Mouse (Mus musculus) cerebellum, adult 11-12 months (tissue): ENCODE measurements around the gene Cpne1.

Experiments used
- DNase-seq: peaks from one replicate; pipeline ENCODE4 v3.0.0; 2022

Gene Cpne1

GRCm38 (mm10) chr2:156079183-156079560, 32.6 kb downstream of the Cpne1 start:
- DNase-seq = no peak

DNA sequence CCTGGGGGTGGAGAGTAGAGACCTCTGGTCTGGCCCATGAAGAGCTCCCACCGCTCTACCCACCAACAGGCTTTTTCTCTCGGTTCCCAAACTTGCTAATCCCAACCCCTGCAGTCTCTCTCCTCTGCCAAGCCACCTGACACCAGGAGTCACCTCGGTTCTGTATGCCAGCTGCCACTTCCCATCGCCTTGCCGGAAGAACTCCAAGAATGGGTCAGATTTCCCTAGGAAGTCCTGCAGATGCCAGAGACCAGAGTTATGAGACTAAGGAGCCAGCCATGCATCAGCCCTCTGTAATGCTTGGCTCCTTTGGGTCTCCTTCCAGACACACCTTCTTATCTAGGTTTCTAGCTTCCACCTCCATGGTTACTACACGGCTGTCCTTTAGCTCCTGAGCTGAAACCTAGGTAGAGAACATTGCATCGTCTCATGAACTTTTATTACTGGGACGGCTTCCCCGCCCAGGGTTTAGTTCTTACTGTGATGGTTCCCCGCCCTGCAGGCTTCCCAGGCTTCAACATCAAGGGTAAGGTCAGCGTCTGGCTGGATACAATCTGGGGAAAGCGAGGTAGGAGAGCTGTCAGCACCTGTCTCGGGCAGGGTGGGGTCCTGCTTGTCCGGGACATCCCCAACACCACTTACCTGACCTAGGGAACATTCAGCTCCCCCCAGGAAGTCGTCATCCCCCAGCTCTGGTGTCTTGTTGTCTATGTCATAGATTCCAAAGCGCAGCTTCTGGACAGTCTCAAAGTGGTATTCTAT, 33.2 kb downstream of the Cpne1 start:
- DNase-seq = no peak

- DNase-seq = no peak
These were observed 34.3 kb downstream of the Cpne1 start for GRCm38 (mm10) chr2:156077461-156077860.

- DNase-seq = no peak
These were observed 38.0 kb downstream of the Cpne1 start for GRCm38 (mm10) chr2:156073725-156074124.

GRCm38 (mm10) chr2:156071236-156071635, 40.5 kb downstream of the Cpne1 start:
- DNase-seq = no peak

- peak; percentile 81 for DNase-seq
These were observed 43.8 kb downstream of the Cpne1 start for GRCm38 (mm10) chr2:156067916-156068315.

DNA sequence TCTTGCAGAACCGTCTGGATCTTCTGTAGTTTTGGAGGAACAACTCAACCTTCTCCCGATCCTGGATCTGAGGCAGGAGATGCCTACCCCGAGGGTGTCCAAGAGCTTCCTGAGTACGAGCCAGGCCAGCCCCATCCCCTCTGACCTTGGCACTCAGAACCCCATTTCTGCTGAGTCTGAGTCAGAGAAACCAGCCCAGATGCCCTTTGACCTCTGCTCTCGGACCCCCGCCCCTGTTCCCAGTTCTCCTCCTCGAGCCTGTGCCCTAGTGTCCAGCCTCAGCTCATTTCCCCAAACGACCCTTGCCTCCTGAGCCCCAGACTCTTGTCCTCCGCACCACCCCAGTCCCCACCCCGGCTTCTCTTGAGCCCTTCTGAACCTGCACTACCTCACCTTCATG, 45.6 kb downstream of the Cpne1 start:
- peak; percentile 43 for DNase-seq

GRCm38 (mm10) chr2:156065099-156066041, 46.4 kb downstream of the Cpne1 start, which contains the start of gene Spag4:
Gene Spag4 (plus strand): TSS chr2:156065175.
- peak; percentile 60 for DNase-seq

- no peak for DNase-seq
These were observed 58.9 kb downstream of the Cpne1 start, which contains the start of gene Fer1l4 for GRCm38 (mm10) chr2:156052816-156053215. Gene Fer1l4 (minus strand): TSS chr2:156052947.

DNA sequence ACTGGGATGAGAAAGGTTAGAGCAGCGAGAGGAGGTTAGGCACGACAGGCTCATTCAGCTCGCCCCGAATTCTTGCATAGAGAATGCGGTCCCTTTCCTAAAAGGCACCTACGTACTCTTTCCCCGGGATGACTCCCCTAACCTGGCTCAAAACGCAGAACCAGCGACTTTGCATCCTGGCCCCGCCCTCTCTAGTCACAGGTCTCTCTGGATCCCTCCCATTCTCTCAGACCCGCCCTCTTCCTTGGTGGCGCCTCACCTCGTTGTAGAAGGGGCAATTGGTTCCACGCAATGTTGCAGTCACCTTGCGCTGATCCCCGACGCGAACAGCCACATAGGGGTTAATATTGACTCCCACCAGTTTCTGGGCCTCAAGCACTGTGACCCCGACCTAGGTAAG, 63.8 kb downstream of the Cpne1 start:
- DNase-seq = no peak

DNA sequence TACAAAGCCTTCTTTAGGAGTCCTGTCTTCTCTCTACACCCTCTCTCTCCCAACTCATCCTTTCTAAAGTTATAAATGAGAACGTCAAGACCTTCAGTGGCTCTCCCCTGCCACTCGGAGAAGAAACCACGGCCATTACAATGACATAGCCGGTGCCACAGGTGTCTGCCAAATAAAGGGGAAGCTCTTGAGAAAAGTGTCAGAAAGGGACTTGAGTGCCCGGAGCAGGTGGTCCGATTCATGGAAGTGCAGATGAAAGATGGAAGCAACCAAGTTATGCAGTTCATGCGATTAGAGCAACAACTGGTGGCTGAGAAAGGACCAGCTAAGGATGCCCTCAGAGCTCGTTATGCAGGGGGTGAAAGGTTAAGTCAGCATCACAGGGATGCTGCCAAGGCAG, 68.9 kb downstream of the Cpne1 start:
- no peak for DNase-seq

DNA sequence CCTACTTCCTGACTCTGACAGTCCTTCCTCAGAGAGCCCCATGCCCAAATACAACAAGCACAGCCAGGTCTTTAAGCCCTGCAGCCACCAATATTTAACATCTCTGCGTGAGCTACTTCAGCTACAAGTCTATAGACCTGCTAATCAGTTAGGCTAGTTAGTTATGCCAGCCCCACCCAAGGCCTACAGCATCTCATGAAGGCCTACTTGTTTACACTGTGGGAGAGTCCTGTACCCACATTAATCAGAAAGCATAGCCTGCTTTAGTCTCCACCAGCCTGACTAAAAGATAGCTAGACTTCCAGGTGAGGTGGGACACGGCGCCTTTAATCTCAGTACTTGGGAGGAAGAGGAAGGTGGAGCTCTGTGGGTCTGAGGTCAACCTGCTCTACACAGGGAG, 72.4 kb downstream of the Cpne1 start:
- no peak for DNase-seq

DNA sequence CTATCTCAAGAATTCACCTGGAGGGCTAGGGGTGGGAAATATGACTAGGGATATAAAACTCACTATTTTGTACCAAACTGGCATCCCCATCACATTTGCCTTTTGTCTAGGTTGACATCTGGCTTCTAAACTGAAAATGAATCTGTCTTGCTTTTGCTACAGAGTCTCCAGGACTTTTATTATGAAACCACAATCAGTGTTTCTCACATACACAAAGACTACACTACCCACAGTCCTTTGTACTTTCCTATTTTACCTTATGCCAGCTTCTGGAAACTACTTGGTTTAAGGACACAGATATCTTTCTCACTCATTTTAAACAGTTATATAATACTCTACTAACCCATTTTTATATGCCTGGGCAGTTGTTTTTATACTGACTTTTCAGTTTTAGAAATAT, 86.3 kb downstream of the Cpne1 start:
- DNase-seq = no peak
